Mouse (Mus musculus): ENCODE data around the gene Hook1. TPM values are rescaled to one million over a fixed set of nuclear protein-coding genes. Genes with fewer than 3 reads are reported as not detected.
"Not testable (repeated sequence)": the region's sequence is repeated elsewhere in the genome, so short reads cannot be mapped to it uniquely, and the experiment has no call there.

Gene Hook1
- 1 to 10 TPM; 8.7 to 9.5 TPM for total RNA-seq (2021)
- long read RNA-seq, experiment 1, full-length matches to known transcripts: 1 of 1 reads
- long read RNA-seq, experiment 1, partial matches to known transcripts: 0 of 1 reads
- long read RNA-seq, experiment 1, other reads (novel, unspliced or antisense): 0 of 1 reads
- long read RNA-seq, experiment 2, full-length matches to known transcripts: 7 of 9 reads
- long read RNA-seq, experiment 2, partial matches to known transcripts: 2 of 9 reads
- long read RNA-seq, experiment 2, other reads (novel, unspliced or antisense): 0 of 9 reads

GRCm38 (mm10) chr4:95966928-95967724 lies at the start of gene Hook1:
TSS of gene Hook1 (plus strand) at chr4:95967240.
- DNase-seq (ENCODE audit: low spot score in 2 of 2): peak; percentile 74 to 86

- DNase-seq (ENCODE audit: low spot score in 2 of 2): no peak
Measured at GRCm38 (mm10) chr4:95917703-95918102, 49.3 kb upstream of the Hook1 start.

DNA sequence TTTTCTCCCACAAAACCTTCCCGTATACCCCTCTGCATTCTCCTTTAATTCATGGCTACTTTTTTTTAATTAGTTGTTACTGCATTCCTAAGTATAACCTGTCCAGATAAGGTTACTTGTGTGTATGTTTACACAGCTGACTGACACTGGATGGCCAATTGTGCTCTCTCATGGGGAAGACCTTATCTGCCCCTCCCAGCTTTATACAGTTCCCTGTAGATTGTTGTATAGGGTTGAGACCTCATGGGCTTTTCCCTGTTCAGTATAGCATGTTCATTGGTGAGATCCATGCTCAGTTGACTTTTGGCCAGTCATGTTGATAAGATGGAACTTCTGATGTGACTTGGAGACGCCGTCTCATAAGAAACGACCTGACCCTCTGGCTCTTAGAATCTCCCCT lies 46.6 kb upstream of the Hook1 start:
- DNase-seq (ENCODE audit: low spot score in 2 of 2): no peak

DNA sequence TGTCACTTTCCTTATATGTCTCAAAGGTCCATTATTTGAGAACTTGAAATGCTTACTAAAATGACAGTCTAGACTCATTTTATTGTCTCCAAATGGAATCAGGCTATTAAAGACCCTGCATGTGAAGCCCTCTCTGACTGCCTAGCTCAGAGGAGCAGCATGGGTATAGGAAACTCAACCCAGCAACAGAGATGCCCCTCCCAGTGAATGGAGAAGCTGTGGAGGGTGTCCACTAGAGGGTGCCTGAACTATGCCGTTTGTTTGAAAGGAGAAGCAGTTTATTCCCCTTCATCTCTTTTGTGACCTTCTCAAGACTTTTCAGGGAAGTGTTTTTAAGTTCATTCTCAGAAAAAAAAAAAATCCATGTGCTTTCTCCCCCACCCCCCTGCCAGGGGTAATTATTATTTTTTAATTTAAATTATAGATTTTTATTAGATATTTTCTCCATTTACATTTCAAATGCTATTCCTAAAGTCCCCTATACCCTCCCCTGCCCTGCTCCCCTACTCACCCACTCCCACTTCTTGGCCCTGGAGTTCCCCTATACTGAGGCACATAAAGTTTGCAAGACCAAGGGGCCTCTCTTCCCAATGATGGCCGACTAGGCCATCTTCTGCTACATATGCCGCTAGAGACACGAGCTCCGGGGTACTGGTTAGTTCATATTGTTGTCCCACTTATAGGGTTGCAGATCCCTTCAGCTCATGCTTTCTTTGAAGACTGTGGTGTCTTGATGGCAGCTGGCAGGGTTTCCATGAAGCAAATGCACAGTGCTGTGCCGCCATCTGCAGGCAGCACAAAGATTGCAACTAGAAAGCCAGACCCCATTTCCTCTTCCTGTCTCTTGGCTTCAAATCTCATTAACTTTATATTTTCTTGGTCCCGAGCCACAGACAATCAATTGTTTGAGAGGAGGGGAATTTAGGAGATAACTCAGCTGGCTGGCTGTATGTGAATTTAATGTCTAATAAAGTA lies 42.5 kb upstream of the Hook1 start:
- peak; percentile 71 to 75 for DNase-seq (ENCODE audit: low spot score in 2 of 2)

DNA sequence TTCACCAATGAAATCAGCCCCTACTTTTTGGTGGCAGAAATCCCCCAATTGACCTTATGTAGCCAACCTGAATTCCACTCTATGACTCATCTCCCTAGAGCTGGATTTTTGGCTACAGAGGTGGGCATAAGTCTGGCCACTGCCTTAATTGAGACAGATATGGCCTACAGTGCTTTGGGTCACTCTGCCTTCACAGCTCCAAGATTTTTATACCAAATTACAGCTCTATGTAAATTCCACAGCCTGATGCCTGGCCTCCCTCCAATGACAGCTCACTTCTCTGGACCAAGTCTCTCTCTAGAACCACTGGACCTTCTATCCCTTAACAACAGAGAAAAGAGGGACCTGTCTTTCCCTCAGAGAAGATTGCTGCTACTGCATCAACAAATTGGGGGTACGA lies 38.2 kb upstream of the Hook1 start:
- DNase-seq (ENCODE audit: low spot score in 2 of 2): no peak

- DNase-seq (ENCODE audit: low spot score in 2 of 2): no peak
Measured at GRCm38 (mm10) chr4:95929936-95930335, 37.1 kb upstream of the Hook1 start.

DNA sequence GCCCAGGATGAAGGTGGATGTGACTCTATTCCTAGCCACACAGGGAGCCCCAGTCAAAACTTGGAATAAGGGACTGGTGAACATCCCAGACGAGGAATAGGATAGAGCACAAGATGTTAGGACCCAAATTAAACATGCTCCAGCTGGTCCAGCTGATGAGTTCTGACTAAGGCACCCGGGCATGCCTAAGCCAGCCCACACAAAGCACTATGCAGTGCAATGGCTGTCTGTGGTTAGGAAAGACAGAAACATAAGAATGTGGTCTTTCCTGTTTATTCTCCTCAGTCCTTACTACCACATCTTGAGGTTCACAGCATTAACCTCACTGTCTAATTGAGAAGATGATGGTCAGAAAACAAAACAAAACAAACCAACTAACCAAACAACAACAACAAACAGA lies 35.7 kb upstream of the Hook1 start:
- DNase-seq (ENCODE audit: low spot score in 2 of 2): no peak

- no peak for DNase-seq (ENCODE audit: low spot score in 2 of 2)
Measured at GRCm38 (mm10) chr4:95933801-95934356, 33.2 kb upstream of the Hook1 start.

GRCm38 (mm10) chr4:95934384-95935035 lies 32.5 kb upstream of the Hook1 start:
- DNase-seq (ENCODE audit: low spot score in 2 of 2): no peak

GRCm38 (mm10) chr4:95938701-95939100 lies 28.3 kb upstream of the Hook1 start:
- no peak for DNase-seq (ENCODE audit: low spot score in 2 of 2)

DNA sequence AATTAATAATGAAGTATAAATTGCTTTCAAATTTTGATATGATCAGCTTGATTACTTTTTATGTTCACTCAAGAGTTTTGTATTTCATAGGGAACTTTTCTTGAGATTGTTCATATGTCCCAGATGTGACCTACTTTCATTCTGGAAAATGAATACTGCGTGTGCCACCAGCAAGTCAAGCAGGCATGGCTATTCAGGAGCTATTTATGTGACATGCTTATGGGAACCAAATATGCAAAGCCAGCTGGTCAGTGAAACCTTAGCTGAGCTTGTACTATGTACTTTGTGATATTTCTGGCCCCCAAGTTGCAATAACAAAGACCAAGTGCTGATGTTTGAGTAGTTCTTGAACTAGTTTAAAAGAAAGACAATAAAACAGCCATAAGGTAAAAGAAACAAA lies 19.1 kb upstream of the Hook1 start:
- DNase-seq (ENCODE audit: low spot score in 2 of 2): no peak

- DNase-seq (ENCODE audit: low spot score in 2 of 2): no peak
Measured at GRCm38 (mm10) chr4:95953328-95953727, 13.7 kb upstream of the Hook1 start.

DNA sequence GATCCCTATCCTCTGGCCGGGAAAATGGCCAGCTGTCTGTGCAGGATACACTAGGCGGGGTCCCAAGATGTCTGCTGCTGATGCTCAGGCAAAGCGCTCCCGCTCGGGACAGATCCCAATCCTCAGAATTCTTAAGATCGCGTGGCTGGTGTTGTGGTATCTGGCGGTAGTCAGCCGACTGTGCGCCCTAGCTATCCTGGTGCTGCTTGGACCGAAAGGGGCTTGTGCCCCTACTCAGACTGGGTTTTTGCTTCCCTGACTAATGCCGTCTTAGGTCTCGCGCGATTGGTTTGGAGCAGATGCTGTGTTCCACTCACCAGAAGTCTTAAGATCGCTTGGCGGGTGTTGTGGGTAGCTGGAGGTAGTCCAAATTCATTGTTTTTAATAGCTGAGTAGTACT lies 15.2 kb downstream of the Hook1 start:
- DNase-seq (ENCODE audit: low spot score in 2 of 2): not testable (repeated sequence)

DNA sequence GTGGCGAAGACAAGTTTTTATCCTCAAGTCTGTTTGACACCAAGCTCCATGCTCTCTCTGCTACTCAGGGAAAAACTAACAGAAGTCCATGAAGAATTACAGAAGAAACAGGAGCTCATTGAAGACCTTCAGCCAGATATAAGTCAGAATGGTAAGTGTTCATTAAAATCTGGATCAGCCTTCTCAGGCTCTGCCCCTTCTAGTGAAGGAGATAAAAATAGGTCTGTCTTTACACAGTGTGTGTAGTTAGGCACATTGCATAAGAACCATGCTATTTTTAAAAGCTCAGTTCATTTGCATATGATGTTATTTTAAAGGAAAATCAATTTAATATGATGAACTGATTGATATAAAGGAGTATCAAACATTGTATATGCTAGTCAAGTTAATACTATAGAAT lies 49.8 kb downstream of the Hook1 start:
- no peak for DNase-seq (ENCODE audit: low spot score in 2 of 2)

DNA sequence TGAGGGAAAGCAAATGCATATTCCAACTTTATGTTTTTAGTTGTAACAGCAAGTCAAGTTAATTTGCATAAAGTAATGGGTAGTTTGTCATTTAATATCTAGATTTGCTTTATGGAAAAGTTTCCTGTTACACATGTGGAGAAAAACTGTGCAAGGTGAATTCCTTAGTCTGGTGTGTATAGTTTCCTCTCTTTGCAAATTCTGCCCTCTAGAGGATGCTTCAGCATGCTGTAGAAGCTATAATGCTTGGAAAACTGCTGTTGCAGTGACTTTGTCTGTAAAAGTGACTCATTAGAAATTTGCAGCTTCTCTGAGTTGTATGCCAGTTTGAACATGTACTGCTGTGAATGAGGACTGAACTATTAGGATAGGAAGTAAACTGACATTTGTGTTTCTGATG lies 55.8 kb downstream of the Hook1 start:
- DNase-seq (ENCODE audit: low spot score in 2 of 2): no peak

DNA sequence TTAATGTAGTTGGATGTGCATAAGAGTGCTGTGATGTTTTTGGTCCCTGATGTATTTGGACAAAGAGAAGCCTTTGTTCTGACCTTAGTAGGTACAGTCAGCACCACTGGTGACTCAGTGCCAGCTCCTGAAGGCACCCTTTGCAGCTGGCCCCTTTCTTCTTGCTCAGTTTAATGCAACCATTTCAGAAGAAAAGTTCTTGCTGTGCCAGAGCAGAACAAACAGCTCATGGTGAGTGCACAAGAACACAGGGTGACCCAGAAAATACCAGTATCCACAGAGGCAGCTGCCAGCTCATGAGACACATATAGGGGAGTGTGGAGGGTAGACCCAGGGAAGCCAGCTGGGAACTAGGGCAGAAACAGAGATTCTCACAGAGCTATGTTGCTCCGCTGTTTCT lies 61.4 kb downstream of the Hook1 start:
- no peak for DNase-seq (ENCODE audit: low spot score in 2 of 2)

GRCm38 (mm10) chr4:96060106-96060505 lies 93.1 kb downstream of the Hook1 start:
- DNase-seq (ENCODE audit: low spot score in 2 of 2): no peak

DNA sequence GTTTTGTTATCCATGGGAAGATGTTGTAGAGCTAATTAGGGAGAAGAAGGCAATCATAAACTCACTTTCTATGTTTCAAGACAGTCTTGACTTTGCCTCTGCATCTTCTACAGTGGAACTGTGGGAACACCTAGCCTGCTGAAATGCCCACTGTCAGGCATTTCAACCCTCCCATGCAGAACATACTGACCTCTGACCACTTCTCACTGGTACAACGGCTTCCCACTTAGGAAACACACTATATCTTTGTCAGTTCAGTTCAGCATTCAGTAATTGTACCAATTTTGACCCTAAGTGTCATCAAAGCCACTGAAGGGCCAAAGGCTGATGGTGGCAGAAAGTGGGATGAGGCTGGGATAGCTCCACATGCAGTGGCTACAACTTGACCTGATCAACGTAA lies 95.0 kb downstream of the Hook1 start:
- no peak for DNase-seq (ENCODE audit: low spot score in 2 of 2)
